Mouse (Mus musculus) embryonic facial prominence, embryonic 13.5 days (tissue): ENCODE measurements around the gene Ctla2b. TPM values are rescaled to one million over a fixed set of nuclear protein-coding genes. Genes with fewer than 3 reads are reported as not detected.
"Not testable (repeated sequence)": the region's sequence is repeated elsewhere in the genome, so short reads cannot be mapped to it uniquely, and the experiment has no call there.

Experiments used
- ATAC-seq: fragments of 200-750 bp; cut with Nextera tagmentation; 2 replicates; pipeline ENCODE4 v1.8.0; 2017; ENCODE audit warnings: low read depth; ENCODE audit not compliant: insufficient number of reproducible peaks, insufficient read depth, low FRiP score, low TSS enrichment
- H3K27ac ChIP-seq: fragments of 300-500 bp; sonication (generic); 2 replicates; pipeline ENCODE4 v1.5.1; 2015; ENCODE audit warnings: moderate library complexity, mild to moderate bottlenecking, inconsistent platforms
- H3K27me3 ChIP-seq: fragments of 300-500 bp; sonication (generic); 2 replicates; pipeline ENCODE4 v1.6.1; 2015; ENCODE audit warnings: mild to moderate bottlenecking, inconsistent platforms
- H3K36me3 ChIP-seq: fragments of 300-500 bp; sonication (generic); 2 replicates; pipeline ENCODE4 v1.6.1; 2015; ENCODE audit warnings: mild to moderate bottlenecking, inconsistent platforms
- H3K4me1 ChIP-seq: fragments of 300-500 bp; sonication (generic); 2 replicates; pipeline ENCODE4 v1.6.1; 2015; ENCODE audit warnings: inconsistent platforms
- H3K4me2 ChIP-seq: fragments of 300-500 bp; sonication (generic); 2 replicates; pipeline ENCODE4 v1.6.1; 2015; ENCODE audit warnings: moderate library complexity, mild to moderate bottlenecking, inconsistent platforms
- H3K4me3 ChIP-seq: fragments of 300-500 bp; sonication (generic); 2 replicates; pipeline ENCODE4 v1.5.1; 2015; ENCODE audit warnings: mild to moderate bottlenecking, inconsistent platforms
- H3K9ac ChIP-seq: fragments of 300-500 bp; sonication (generic); 2 replicates; pipeline ENCODE4 v1.6.1; 2015; ENCODE audit warnings: mild to moderate bottlenecking, inconsistent platforms
- H3K9me3 ChIP-seq: fragments of 300-500 bp; sonication (generic); 2 replicates; pipeline ENCODE4 v1.6.1; 2016; ENCODE audit warnings: inconsistent platforms
- WGBS: fragments of 180-500 bp; shearing (Covaris S2); methylation state at CpG from one replicate; pipeline ENCODE4 v1.1.7; 2015; ENCODE audit warnings: mixed read lengths; 5-methylcytosine and 5-hydroxymethylcytosine counted together
- polyA plus RNA-seq: library from polyadenylated mRNA; unstranded; fragments of >200 nt; fragmentation: Nextera tagmentation; extraction: Ambion mirVana; gene quantifications from 2 replicates; pipeline ENCODE4 v1.2.1, GENCODE M21; 2015

Ctla2b gene
- polyA plus RNA-seq: 1.5 and 5.0 TPM in 2 replicates

GRCm38 (mm10) chr13:60897328-60897727 is at the start of gene Ctla2b:
Gene Ctla2b (minus strand): TSS chr13:60897447.
- Histone ChIP-seq H3K4me3 (no peak within 1 kb of the TSS), H3K9ac (no peak within 1 kb of the TSS), H3K27me3 (no peaks in the 10 kb centered on the region), H3K36me3 (no peaks in the 10 kb centered on the region), H3K4me1 (no peaks in the 10 kb centered on the region), H3K9me3 (no peaks in the 10 kb centered on the region), H3K27ac (no peak within 1 kb of the TSS), H3K4me2 (no peak within 1 kb of the TSS)
- no peak for ATAC-seq
- WGBS: 69% methylated on average over 3 of the region's 3 CpGs

GRCm38 (mm10) chr13:60941884-60942283 is 44.6 kb upstream of the Ctla2b start, which contains the start of gene Tpbpa:
Gene Tpbpa (minus strand): TSS chr13:60941984.
- WGBS: 77% methylated on average over 3 of the region's 3 CpGs
- not testable (repeated sequence) for H3K27me3 ChIP-seq, H3K27ac ChIP-seq

GRCm38 (mm10) chr13:60936500-60936901 is 39.3 kb upstream of the Ctla2b start, which contains the start of the genes Gm49391 and Ctla2a:
Gene Gm49391 (minus strand): TSS chr13:60936571.
Gene Ctla2a (minus strand): TSS chr13:60936625.
- Histone ChIP-seq H3K9me3 (no peaks in the 10 kb centered on the region), H3K36me3 (no peaks in the 10 kb centered on the region), H3K9ac (no peak within 1 kb of the TSS), H3K27ac (no peak within 1 kb of the TSS), H3K27me3 (no peaks in the 10 kb centered on the region), H3K4me1 (no peaks in the 10 kb centered on the region), H3K4me3 (no peak within 1 kb of the TSS), H3K4me2 (no peak within 1 kb of the TSS)
- no peak for ATAC-seq
- WGBS: 65% methylated on average over 5 of the region's 5 CpGs

More at GRCm38 (mm10) chr13:60941884-60942283, 44.6 kb upstream of the Ctla2b start, which contains the start of gene Tpbpa:
- not testable (repeated sequence) for H3K36me3 ChIP-seq, ATAC-seq, H3K9me3 ChIP-seq, H3K4me2 ChIP-seq, H3K9ac ChIP-seq, H3K4me1 ChIP-seq, H3K4me3 ChIP-seq

- not testable (repeated sequence) for H3K27me3 ChIP-seq, H3K4me1 ChIP-seq, H3K4me3 ChIP-seq, ATAC-seq, H3K36me3 ChIP-seq, H3K27ac ChIP-seq, H3K9ac ChIP-seq, H3K4me2 ChIP-seq, H3K9me3 ChIP-seq
- WGBS: 65% methylated on average over 2 of the region's 2 CpGs
Measured at GRCm38 (mm10) chr13:60935490-60935889, 38.2 kb upstream of the Ctla2b start, which contains the start of gene Gm49393. Gene Gm49393 (minus strand): TSS chr13:60935590.

GRCm38 (mm10) chr13:60904780-60905179 is 7.5 kb upstream of the Ctla2b start, which contains the start of gene Tpbpb:
Gene Tpbpb (minus strand): TSS chr13:60904880.
- H3K4me2 ChIP-seq, H3K9me3 ChIP-seq, H3K27ac ChIP-seq, H3K36me3 ChIP-seq, H3K4me1 ChIP-seq, ATAC-seq, H3K4me3 ChIP-seq, H3K9ac ChIP-seq, H3K27me3 ChIP-seq: not testable (repeated sequence)
- WGBS: 78% methylated on average over 2 of the region's 2 CpGs

GRCm38 (mm10) chr13:60896794-60897193 is 453 bp downstream of the Ctla2b start, which contains the start of gene Gm49392:
Gene Gm49392 (minus strand): TSS chr13:60896894.
- H3K27me3 ChIP-seq, H3K4me2 ChIP-seq, H3K9me3 ChIP-seq, ATAC-seq, H3K27ac ChIP-seq, H3K9ac ChIP-seq, H3K4me3 ChIP-seq, H3K4me1 ChIP-seq, H3K36me3 ChIP-seq: not testable (repeated sequence)
- WGBS: 84% methylated on average over 8 of the region's 8 CpGs

- no peak overlapping the region for H3K9ac ChIP-seq
- H3K36me3 ChIP-seq: no peaks in the 10 kb centered on the region
- H3K4me3 ChIP-seq: no peak overlapping the region
- no peak for ATAC-seq
- H3K27me3 ChIP-seq: no peaks in the 10 kb centered on the region
- no peak overlapping the region for H3K27ac ChIP-seq
- no peaks in the 10 kb centered on the region for H3K9me3 ChIP-seq
- no peak overlapping the region for H3K4me2 ChIP-seq
- H3K4me1 ChIP-seq: no peaks in the 10 kb centered on the region
Measured at GRCm38 (mm10) chr13:60895406-60896160, 1.7 kb downstream of the Ctla2b start.

- no peak overlapping the region for H3K27ac ChIP-seq
- no peaks in the 10 kb centered on the region for H3K9me3 ChIP-seq
- no peaks in the 10 kb centered on the region for H3K36me3 ChIP-seq
- H3K4me2 ChIP-seq: no peak overlapping the region
- H3K9ac ChIP-seq: no peak overlapping the region
- ATAC-seq: no peak
- WGBS: 86% methylated on average over 1 of the region's 1 CpGs
- H3K4me1 ChIP-seq: no peaks in the 10 kb centered on the region
- no peak overlapping the region for H3K4me3 ChIP-seq
- H3K27me3 ChIP-seq: no peaks in the 10 kb centered on the region
Measured at GRCm38 (mm10) chr13:60892301-60892700, 4.9 kb downstream of the Ctla2b start.

- H3K36me3 ChIP-seq: no peaks in the 10 kb centered on the region
- H3K27ac ChIP-seq: no peak within 1 kb of the TSS
- no peak within 1 kb of the TSS for H3K4me3 ChIP-seq
- H3K9me3 ChIP-seq: no peaks in the 10 kb centered on the region
- H3K4me1 ChIP-seq: no peaks in the 10 kb centered on the region
- H3K9ac ChIP-seq: no peak within 1 kb of the TSS
- no peak within 1 kb of the TSS for H3K4me2 ChIP-seq
- no peak for ATAC-seq
- no peaks in the 10 kb centered on the region for H3K27me3 ChIP-seq
- WGBS: 61% methylated on average over 1 of the region's 1 CpGs
Measured at GRCm38 (mm10) chr13:60864281-60864680, 33.0 kb downstream of the Ctla2b start, which contains the start of gene 4930486L24Rik. Gene 4930486L24Rik (minus strand): TSS chr13:60864475.

- no peak overlapping the region for H3K4me2 ChIP-seq
- no peaks in the 10 kb centered on the region for H3K9me3 ChIP-seq
- no peak overlapping the region for H3K9ac ChIP-seq
- WGBS: 85% methylated on average over 4 of the region's 4 CpGs
- no peak for ATAC-seq
- H3K36me3 ChIP-seq: no peaks in the 10 kb centered on the region
- no peak overlapping the region for H3K4me3 ChIP-seq
- no peak overlapping the region for H3K27ac ChIP-seq
- H3K27me3 ChIP-seq: no peaks in the 10 kb centered on the region
- H3K4me1 ChIP-seq: no peaks in the 10 kb centered on the region
Measured at GRCm38 (mm10) chr13:60848241-60849120, 48.8 kb downstream of the Ctla2b start.
